Mouse (Mus musculus): ENCODE data around the gene Cggbp1. TPM values are rescaled to one million over a fixed set of nuclear protein-coding genes. Genes with fewer than 3 reads are reported as not detected.
A peak's percentile ranks its signal among the peaks of the same experiment; 100 is the strongest.

Gene Cggbp1
- polyA plus RNA-seq, 1 experiment, result not detected

DNA sequence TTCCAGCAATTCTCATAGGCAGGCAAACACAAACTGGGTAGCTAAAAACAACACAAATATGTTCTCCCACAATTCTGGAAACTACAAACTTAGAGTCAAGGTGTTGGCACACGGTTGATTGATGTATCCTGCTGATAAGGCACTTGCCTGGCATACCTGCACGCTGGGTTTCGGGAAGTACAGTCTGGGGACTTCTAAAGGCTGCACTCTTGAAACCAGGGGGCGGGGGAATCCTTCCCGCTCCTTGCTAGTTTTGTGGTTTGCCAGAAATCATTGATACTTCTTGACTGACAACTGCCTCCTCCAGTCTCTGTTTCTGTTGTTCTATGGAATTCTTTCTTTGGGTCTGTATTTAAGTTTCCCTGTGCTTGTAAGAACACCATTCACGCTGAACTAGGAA is 16.8 kb downstream of the Cggbp1 start:
- no peak overlapping the region for H3K27ac ChIP-seq (ENCODE audit: insufficient read depth, low read depth, low read length)
- 73% methylated on average over 6 of the region's 6 CpGs for WGBS
- no peak overlapping the region for H3K4me3 ChIP-seq (ENCODE audit: insufficient read depth, low read depth, low read length)
- TF ChIP-seq POLR2A (IDR thresholded peaks at IDR 0.05; ENCODE audit: insufficient read depth, low read depth, low read length), result no peak
- H3K4me1 ChIP-seq (ENCODE audit: control insufficient read depth, insufficient read depth, low read length), result no peaks in the 10 kb centered on the region

DNA sequence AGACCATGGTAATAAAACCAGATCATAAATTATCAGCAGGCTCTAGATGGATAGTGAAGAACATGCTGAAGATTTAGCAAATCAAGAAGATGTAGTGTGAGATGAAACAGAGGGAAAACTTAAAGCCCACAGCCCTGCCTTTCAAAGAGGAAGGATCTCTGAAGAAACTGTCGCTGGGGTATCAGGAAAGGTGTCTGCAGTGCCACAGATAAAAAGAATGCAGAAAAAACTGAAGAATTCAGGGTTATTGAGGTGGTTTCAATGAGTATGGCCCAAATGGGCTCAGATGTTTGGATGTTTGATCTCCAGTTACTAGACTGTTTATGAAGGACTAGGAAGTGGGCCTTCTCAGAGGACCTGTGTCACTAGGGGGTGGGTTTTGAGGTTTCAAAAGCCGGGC is 17.8 kb downstream of the Cggbp1 start:
- 92% methylated on average over 2 of the region's 2 CpGs for WGBS
- Histone ChIP-seq H3K4me3 (ENCODE audit: insufficient read depth, low read depth, low read length) (no peak overlapping the region), H3K4me1 (ENCODE audit: control insufficient read depth, insufficient read depth, low read length) (no peaks in the 10 kb centered on the region), H3K27ac (ENCODE audit: insufficient read depth, low read depth, low read length) (no peak overlapping the region)
- TF ChIP-seq POLR2A (IDR thresholded peaks at IDR 0.05; ENCODE audit: insufficient read depth, low read depth, low read length), result no peak
- no peak for TF ChIP-seq CTCF (IDR thresholded peaks at IDR 0.05; ENCODE audit: insufficient read depth, low read depth, low read length)

DNA sequence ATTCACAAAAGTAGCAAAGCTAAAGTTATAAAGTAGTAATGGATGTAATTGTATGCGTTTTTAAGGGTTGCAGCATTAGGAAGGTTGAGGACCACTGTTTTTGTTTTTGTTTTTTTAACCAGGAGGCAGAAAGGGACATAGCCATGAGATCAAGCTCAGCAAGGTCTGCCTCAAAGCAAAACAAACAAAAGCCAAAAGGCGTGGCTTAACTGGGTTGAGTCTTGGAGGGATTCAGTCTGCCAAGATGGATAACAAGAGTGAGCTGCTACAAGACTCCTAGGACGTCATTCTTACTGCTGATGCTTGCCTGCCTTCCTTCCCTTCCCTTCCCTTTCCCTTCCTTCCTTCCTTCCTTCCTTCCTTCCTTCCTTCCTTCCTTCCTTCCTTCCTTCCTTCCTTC is 20.5 kb downstream of the Cggbp1 start:
- H3K4me3 ChIP-seq (ENCODE audit: insufficient read depth, low read depth, low read length), result no peak overlapping the region
- 60% methylated on average over 3 of the region's 3 CpGs for WGBS
- H3K4me1 ChIP-seq (ENCODE audit: control insufficient read depth, insufficient read depth, low read length), result no peaks in the 10 kb centered on the region
- TF ChIP-seq CTCF (IDR thresholded peaks at IDR 0.05; ENCODE audit: insufficient read depth, low read depth, low read length) (no peak), POLR2A (IDR thresholded peaks at IDR 0.05; ENCODE audit: insufficient read depth, low read depth, low read length) (no peak)
- no peak overlapping the region for H3K27ac ChIP-seq (ENCODE audit: insufficient read depth, low read depth, low read length)

DNA sequence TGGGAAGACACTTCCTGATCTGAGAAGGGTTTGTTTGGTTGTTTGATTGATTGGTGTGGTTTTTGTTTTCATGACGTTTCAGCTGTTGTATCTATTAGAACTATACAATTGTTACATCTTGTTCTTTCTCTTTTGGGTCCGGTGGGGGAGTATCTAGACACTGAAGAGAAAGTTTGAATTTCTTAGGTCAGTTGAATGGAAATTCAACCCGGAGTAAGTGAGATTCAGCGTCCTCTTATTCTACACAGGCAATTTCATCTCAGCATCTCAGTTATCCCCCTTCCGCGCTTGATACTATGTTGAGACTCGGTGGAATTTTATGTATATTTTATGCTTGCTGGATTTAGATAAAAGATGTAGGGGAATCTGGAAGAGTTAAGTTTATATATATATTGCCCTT is 21.0 kb downstream of the Cggbp1 start:
- TF ChIP-seq POLR2A (IDR thresholded peaks at IDR 0.05; ENCODE audit: insufficient read depth, low read depth, low read length), result no peak
- TF ChIP-seq CTCF (IDR thresholded peaks at IDR 0.05; ENCODE audit: insufficient read depth, low read depth, low read length), result no peak
- WGBS, result 14% methylated on average over 7 of the region's 7 CpGs
- Histone ChIP-seq H3K27ac (ENCODE audit: insufficient read depth, low read depth, low read length) (no peak overlapping the region), H3K4me1 (ENCODE audit: control insufficient read depth, insufficient read depth, low read length) (no peaks in the 10 kb centered on the region), H3K4me3 (ENCODE audit: insufficient read depth, low read depth, low read length) (no peak overlapping the region)

DNA sequence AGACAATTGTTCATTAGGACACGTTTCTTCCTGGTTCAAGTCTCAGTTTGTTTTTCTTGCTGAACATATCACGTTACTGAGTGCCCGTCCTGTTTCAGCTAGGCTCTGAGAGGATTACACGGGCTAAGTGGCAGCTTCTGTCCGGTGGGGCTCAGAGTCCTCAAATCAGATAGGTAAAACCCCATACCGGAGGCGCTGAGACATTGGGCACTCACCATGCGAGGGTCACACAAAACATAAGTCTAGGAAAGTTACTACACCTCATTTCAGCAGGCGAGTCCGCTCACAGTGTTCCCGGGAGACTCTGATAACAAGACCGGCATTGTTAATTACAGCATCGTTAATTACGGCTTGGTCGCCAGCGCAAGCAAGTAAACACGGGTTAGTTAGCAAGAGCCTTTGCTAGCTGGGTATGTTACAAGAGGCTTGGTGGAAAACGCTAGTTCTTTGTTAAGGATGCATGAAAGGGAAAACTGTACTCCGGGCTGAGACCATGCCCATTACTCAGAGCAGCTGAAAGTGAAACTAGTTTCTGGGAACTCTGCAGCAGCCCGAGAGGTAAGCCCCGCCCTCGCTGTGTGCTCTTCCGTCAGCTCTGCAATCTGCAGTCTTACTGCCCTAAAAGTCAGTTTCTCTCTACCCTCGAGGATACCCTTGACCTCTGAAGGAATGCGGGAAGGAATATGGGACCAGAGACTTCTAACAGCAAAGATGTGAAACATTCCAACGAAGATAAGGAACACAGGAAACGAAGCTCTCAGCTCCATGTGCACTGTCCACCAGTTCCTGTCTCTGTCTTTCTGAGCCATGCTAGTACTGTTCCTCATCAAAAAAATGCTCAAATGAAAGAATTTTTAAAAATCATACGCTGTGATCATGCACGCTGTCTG is 21.9 kb downstream of the Cggbp1 start:
- 2% methylated on average over 29 of the region's 29 CpGs for WGBS
- peak overlapping the region; percentile 63 for H3K4me3 ChIP-seq (ENCODE audit: insufficient read depth, low read depth, low read length)

DNA sequence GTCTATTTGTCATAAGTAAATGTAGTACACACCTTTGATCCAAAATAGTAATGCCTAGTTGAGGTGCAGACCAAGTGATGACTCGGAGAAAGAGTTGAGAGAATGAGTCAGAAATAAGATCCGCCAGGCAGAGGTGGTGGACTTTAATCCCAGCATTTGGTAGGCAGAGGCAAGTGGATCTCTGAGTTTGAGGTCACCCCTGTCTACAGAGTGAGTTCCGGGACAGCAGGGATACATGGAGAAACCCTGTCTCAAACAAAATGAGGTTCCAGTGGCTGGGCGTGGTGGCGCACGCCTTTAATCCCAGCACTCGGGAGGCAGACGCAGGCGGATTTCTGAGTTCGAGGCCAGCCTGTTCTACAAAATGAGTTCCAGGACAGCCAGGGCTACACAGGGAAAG is 23.6 kb downstream of the Cggbp1 start:
- H3K27ac ChIP-seq (ENCODE audit: insufficient read depth, low read depth, low read length), result no peak overlapping the region
- no peak overlapping the region for H3K4me3 ChIP-seq (ENCODE audit: insufficient read depth, low read depth, low read length)
- no peaks in the 10 kb centered on the region for H3K4me1 ChIP-seq (ENCODE audit: control insufficient read depth, insufficient read depth, low read length)
- TF ChIP-seq CTCF (IDR thresholded peaks at IDR 0.05; ENCODE audit: insufficient read depth, low read depth, low read length) (no peak), POLR2A (IDR thresholded peaks at IDR 0.05; ENCODE audit: insufficient read depth, low read depth, low read length) (no peak)
- 98% methylated on average over 10 of the region's 10 CpGs for WGBS

More for the DNA sequence above, 21.9 kb downstream of the Cggbp1 start:
- Histone ChIP-seq H3K4me1 (ENCODE audit: control insufficient read depth, insufficient read depth, low read length) (no peaks in the 10 kb centered on the region), H3K27ac (ENCODE audit: insufficient read depth, low read depth, low read length) (peak overlapping the region; percentile 80)
- no peak for TF ChIP-seq POLR2A (IDR thresholded peaks at IDR 0.05; ENCODE audit: insufficient read depth, low read depth, low read length)
- no peak for TF ChIP-seq CTCF (IDR thresholded peaks at IDR 0.05; ENCODE audit: insufficient read depth, low read depth, low read length)

DNA sequence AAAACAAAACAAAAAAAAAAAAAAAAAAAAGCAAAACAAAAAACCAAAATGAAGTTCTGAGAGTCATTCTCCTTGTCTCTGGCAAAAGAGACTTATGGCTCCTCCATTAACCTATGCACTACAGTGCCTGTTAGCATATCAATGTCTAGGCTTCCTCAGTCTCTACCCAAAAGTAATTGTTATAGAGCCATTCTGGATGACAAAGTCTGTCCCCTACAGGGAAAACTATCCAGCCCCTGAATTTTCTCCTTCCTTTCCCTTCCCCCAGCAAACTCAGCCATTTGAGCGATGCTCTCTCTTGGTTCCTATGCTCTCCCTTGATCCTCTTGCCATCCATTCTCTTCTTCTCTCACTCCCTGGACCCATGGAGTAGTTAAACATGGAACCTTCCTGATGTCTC is 24.0 kb downstream of the Cggbp1 start:
- H3K4me1 ChIP-seq (ENCODE audit: control insufficient read depth, insufficient read depth, low read length), result no peaks in the 10 kb centered on the region
- WGBS, result 100% methylated on average over 1 of the region's 1 CpGs
- no peak overlapping the region for H3K4me3 ChIP-seq (ENCODE audit: insufficient read depth, low read depth, low read length)
- TF ChIP-seq CTCF (IDR thresholded peaks at IDR 0.05; ENCODE audit: insufficient read depth, low read depth, low read length), result no peak
- no peak for TF ChIP-seq POLR2A (IDR thresholded peaks at IDR 0.05; ENCODE audit: insufficient read depth, low read depth, low read length)
- H3K27ac ChIP-seq (ENCODE audit: insufficient read depth, low read depth, low read length), result no peak overlapping the region

DNA sequence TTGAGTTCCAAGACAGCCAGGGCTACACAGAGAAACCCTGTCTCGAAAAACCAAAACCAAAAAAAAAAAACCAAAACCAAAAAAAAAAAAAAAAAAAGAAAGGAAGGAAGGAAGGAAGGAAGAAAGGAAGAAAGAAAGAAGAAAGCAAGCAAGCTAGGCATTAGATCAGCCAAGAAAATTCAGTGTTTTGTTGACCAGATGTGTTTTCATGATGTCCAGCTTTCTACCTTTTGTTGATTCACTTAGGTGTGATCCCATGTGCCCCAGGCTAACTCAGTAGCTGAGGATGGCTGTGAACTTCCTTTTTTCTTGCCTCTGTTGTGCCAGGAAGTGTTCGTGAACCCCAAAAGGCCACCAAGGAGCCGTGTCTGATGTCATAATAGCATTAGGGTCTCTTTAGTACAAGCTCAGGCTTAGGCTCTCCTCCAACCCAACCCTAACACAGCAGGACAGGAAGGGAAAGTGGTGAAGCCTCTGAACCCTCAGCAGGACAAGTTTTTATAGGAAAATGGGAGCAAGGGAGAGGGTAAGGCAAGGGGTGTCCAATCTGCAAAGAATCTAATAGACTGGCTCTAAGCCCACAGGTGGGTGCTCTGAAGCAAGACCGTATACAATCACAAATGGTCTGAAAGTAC is 25.0 kb downstream of the Cggbp1 start:
- 74% methylated on average over 4 of the region's 4 CpGs for WGBS
- Histone ChIP-seq H3K4me3 (ENCODE audit: insufficient read depth, low read depth, low read length) (no peak overlapping the region), H3K27ac (ENCODE audit: insufficient read depth, low read depth, low read length) (no peak overlapping the region), H3K4me1 (ENCODE audit: control insufficient read depth, insufficient read depth, low read length) (no peaks in the 10 kb centered on the region)
- TF ChIP-seq POLR2A (IDR thresholded peaks at IDR 0.05; ENCODE audit: insufficient read depth, low read depth, low read length) (no peak), CTCF (IDR thresholded peaks at IDR 0.05; ENCODE audit: insufficient read depth, low read depth, low read length) (no peak)

DNA sequence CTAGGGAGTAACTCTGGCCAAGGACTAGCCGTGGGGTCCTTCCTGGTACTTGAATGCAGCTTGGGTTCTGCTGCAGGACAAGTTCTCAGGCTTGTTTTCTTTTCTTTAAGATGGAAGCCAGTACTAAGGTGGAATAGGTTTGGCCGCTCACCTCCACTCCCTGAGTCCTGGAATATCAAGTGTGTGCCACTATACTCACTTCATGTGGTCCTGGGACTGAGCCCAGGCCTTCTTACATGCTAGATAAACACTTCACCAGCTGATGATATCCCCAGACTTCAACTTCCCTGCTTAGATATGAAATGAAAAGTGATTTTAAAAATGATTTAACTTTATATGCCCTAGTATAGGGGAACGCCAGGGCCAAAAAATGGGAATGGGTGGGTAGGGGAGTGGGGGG is 25.5 kb downstream of the Cggbp1 start:
- TF ChIP-seq POLR2A (IDR thresholded peaks at IDR 0.05; ENCODE audit: insufficient read depth, low read depth, low read length), result no peak
- no peak for TF ChIP-seq CTCF (IDR thresholded peaks at IDR 0.05; ENCODE audit: insufficient read depth, low read depth, low read length)
- Histone ChIP-seq H3K4me3 (ENCODE audit: insufficient read depth, low read depth, low read length) (no peak overlapping the region), H3K4me1 (ENCODE audit: control insufficient read depth, insufficient read depth, low read length) (no peaks in the 10 kb centered on the region), H3K27ac (ENCODE audit: insufficient read depth, low read depth, low read length) (no peak overlapping the region)
- 87% methylated on average over 3 of the region's 3 CpGs for WGBS

All from olfactory bulb, adult 2 months (tissue).